Mouse (Mus musculus) left cerebral cortex, postnatal 10 days (tissue): Measurements from ENCODE around the gene D7Ertd443e. TPM values are rescaled to one million over a fixed set of nuclear protein-coding genes. Genes with fewer than 3 reads are reported as not detected.

Experiments
- DNase-seq, 2 experiments: peaks; one replicate each; pipeline ENCODE4 v3.0.0; 2021 to 2022; ENCODE audit warnings: low spot score in 2 of 2, mixed read lengths in 1 of 2; ENCODE audit errors: extremely low spot score in 1 of 2
- intact Hi-C: fragments of 180-260 bp; cut with DNase I; formaldehyde crosslinking; loops from one replicate; pipeline ENCODE4 v1.15.1; 2025
- total RNA-seq, 2 experiments: library from RNA; stranded (reverse); gene quantifications; 2 replicates each; pipeline ENCODE4 v1.2.3; 2021

The D7Ertd443e gene
- total RNA-seq, 2 experiments from 2014 or later = 0.45 to 0.56 TPM

GRCm38 (mm10) chr7:134231378-134232346 lies 153.8 kb downstream of the D7Ertd443e start, which contains the start of gene Adam12:
Gene Adam12 (minus strand): TSS chr7:134232146.
- intact Hi-C loops = no loop called here
- DNase-seq = no peak

DNA sequence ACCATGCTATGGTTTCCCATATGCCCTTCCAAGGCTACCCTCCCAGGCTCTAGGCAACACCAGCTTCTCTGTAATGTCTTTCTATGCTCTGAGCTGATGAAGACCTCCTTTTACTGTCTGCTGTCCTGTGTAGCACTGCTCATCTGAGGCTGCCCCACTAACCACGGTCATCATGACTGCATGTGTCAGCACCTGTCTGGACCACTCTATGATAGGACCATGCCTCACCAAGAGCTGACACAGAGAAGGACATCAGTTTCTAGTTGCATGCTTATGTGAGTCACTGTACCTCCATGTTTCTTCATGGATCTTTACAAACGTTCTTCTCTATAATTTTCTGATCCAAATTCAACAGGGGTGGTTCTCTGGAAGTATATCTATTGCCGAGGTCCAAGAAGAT lies 154.8 kb downstream of the D7Ertd443e start:
- DNase-seq = no peak
- intact Hi-C loops = no loop called here

- no peak for DNase-seq
- intact Hi-C loops = loop anchor here (5.0 to 10.0 kb wide), 3 partner anchors 117 to 1255 kb away; no protein-coding TSS in a partner anchor
Observed at GRCm38 (mm10) chr7:134229899-134230298, 155.6 kb downstream of the D7Ertd443e start.

DNA sequence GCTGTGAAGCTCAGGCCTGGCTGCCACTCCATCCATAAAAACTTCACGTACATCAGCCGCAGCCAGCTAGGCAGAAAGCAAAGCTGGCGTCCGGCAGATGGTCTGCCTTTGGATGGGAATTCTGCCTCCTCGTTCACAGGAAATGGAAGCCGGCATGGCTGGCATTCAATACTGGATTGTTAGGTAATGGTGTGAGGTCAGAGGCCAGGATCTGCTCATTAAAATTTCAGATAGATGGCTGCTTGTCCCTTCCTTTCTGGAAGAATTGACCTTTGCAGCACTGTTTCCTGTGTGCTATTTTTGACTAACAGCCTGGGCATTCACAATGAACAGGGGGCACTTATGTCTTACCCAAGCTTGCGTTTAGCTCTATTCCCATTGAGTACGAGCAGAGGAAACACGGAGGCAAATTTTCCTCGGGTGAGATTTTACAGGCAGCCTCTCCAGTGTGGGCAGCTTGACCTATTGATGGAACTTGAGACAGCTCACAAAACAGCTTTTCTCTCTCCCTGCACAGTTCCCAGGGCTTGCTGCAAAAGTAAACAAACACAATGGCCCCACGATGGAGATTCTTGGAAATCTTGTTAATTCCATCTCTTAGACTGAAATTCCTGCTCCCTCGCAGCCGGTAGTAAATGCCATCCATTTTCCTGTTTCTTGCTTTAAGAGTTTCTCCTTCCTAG lies 157.5 kb downstream of the D7Ertd443e start:
- intact Hi-C loops = loop anchor here (5.0 to 10.0 kb wide), 3 partner anchors 119 to 1257 kb away; no protein-coding TSS in a partner anchor
- peak in 1 of 2 experiments; percentile 44 for DNase-seq

DNA sequence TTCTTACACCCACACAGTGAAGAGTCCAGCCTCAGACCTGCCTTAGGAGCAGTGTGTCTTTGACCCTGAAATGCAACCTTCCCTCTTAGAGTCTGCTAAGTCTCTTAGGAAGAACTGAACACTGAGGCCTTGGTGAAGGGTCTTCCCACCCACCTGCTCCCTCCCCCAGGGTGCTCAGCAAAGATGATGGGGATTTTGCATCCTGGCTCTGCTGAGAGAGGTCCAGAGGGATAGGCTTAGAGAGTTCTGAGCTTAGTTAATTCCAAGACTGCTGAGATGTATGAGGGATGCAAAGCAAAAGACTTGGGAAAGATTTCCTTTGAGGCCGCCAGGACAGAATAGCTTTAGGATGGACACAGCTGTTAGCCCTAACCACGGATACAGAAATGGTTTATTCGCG lies 158.4 kb downstream of the D7Ertd443e start:
- intact Hi-C loops = loop anchor here (5.0 to 10.0 kb wide), 3 partner anchors 120 to 1258 kb away; no protein-coding TSS in a partner anchor
- DNase-seq = no peak

DNA sequence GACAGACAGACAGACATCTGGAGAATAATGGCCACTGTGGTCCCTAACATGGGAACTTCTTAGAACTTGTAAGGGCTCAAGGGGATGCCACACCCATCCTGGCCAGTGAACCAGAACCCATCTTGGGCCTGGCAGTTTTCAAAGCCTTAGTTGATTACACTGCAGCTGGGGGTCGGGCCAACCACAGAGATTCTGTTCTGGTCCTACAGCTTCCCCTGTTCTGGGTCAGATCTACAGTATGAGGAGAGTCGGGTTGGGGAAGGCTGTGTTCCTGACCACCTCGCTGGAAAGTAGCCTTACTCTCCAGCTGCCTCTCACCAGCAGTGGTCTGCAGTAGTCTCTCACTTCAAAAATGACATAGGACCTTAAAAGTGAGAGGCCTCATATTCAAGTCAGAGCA lies 159.2 kb downstream of the D7Ertd443e start:
- DNase-seq = no peak
- intact Hi-C loops = loop anchor here (5.0 to 10.0 kb wide), 3 partner anchors 121 to 1259 kb away; no protein-coding TSS in a partner anchor

- intact Hi-C loops = loop anchor here (2.0 to 10.0 kb wide), 5 partner anchors 122 to 1260 kb away; no protein-coding TSS in a partner anchor
- peak; percentile 48 to 82 for DNase-seq
Observed at GRCm38 (mm10) chr7:134224741-134225612, 160.5 kb downstream of the D7Ertd443e start.

DNA sequence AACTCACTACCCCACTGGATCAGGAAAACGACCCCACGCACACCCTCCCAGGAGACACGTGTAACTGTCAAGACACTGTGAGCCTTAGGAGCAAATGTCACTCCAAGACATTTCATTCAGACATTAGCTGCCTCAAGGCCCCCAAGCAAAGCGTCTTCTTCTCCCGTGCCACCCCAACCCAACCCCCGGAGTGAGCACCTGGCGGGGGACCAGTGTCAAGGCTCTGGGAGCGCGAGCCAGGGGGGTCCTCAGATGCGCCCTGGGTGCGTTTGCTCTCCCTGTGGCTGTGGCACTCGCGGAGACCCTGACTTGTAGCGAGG lies 161.1 kb downstream of the D7Ertd443e start:
- intact Hi-C loops = loop anchor here (2.0 to 10.0 kb wide), 3 partner anchors 262 to 1260 kb away; no protein-coding TSS in a partner anchor
- no peak for DNase-seq

DNA sequence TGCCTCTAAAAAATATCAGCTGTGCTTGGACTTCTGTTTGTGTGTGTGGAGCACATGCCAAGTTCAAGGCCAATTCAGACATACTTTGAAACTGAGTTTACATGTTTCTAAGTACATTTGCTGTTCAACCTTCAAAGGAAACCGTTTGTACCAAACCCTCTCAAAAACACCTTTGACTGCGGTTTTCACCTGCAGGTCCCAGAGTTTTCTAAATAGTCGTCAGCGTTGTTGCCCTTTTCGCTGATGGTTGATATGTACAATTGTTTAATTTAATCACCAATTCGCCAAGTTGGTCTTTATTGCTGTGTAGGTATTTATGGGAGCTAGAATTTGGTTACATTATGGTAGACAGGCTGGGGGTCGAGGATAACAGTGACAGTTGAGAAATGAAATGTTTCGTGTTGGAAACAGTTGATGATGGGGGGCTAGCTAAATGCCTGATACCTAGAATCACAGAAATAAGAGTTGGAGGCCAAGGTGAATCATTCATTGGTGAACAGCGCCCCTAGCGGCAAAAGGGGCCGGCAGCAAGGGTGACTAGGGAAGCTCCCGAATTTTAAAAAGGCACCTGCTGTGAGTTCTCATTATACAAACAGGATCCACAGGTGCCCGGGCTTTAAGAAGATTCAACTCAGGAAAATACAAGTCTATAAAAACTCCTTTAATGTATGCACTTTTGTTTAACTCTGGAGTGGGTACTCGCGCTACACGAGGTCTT lies 161.9 kb downstream of the D7Ertd443e start:
- peak; percentile 76 to 86 for DNase-seq
- intact Hi-C loops = loop anchor here (2.0 to 10.0 kb wide), 3 partner anchors 261 to 1261 kb away; no protein-coding TSS in a partner anchor

Other genes with a start within 250 kb of the D7Ertd443e start
- 1 to 10 TPM; 8.6 to 9.0 TPM for gene Adam12, start 153.5 kb downstream of the D7Ertd443e start, total RNA-seq